Mouse (Mus musculus) hindbrain, embryonic 14.5 days (tissue): ENCODE data around the gene Hsd11b2. TPM values are rescaled to one million over a fixed set of nuclear protein-coding genes. Genes with fewer than 3 reads are reported as not detected.

Experiments used
- polyA plus RNA-seq: library from polyadenylated mRNA; unstranded; fragments of >200 nt; fragmentation: Nextera tagmentation; extraction: Ambion mirVana; gene quantifications from 2 replicates; pipeline ENCODE4 v1.2.1, GENCODE M21; 2014

Gene Hsd11b2
- polyA plus RNA-seq, 1 experiment from 2014 or later = 6.1 TPM

Other genes with a start within 250 kb of the Hsd11b2 start
- 0.63 and 0.79 TPM in 2 replicates for gene Hsf4, start 249.0 kb upstream of the Hsd11b2 start, polyA plus RNA-seq
- 4.0 and 4.3 TPM in 2 replicates for gene Nol3, start 242.6 kb upstream of the Hsd11b2 start, polyA plus RNA-seq
- gene 4931428F04Rik, start 228.9 kb upstream of the Hsd11b2 start, polyA plus RNA-seq = 101 and 120 TPM in 2 replicates
- gene Exoc3l, start 222.7 kb upstream of the Hsd11b2 start, polyA plus RNA-seq = 9.5 and 12.2 TPM in 2 replicates
- 43.5 and 48.2 TPM in 2 replicates for gene E2f4, start 221.1 kb upstream of the Hsd11b2 start, polyA plus RNA-seq
- gene Elmo3, start 213.2 kb upstream of the Hsd11b2 start, polyA plus RNA-seq = 1.1 and 1.6 TPM in 2 replicates
- gene Lrrc29, start 192.5 kb upstream of the Hsd11b2 start, polyA plus RNA-seq = 0.46 and 0.92 TPM in 2 replicates
- 141 and 147 TPM in 2 replicates for gene Tmem208, start 192.4 kb upstream of the Hsd11b2 start, polyA plus RNA-seq
- gene Fhod1, start 170.8 kb upstream of the Hsd11b2 start, polyA plus RNA-seq = 0.58 and 0.70 TPM in 2 replicates
- 11.4 and 12.1 TPM in 2 replicates for gene Slc9a5, start 169.9 kb upstream of the Hsd11b2 start, polyA plus RNA-seq
- 1.8 and 2.6 TPM in 2 replicates for gene Plekhg4, start 145.5 kb upstream of the Hsd11b2 start, polyA plus RNA-seq
- gene Kctd19, start 105.3 kb upstream of the Hsd11b2 start, polyA plus RNA-seq = 0.10 TPM in 1 of 2 replicates, not detected in the other
- gene Lrrc36, start 105.2 kb upstream of the Hsd11b2 start, polyA plus RNA-seq = 0.44 and 0.78 TPM in 2 replicates
- gene Tppp3, start 47.2 kb upstream of the Hsd11b2 start, polyA plus RNA-seq = 204 and 207 TPM in 2 replicates
- gene Zdhhc1, start 21.9 kb upstream of the Hsd11b2 start, polyA plus RNA-seq = 32.7 and 33.1 TPM in 2 replicates
- gene Atp6v0d1, start 47.3 kb downstream of the Hsd11b2 start, polyA plus RNA-seq = 231 and 245 TPM in 2 replicates
- 30.6 and 32.6 TPM in 2 replicates for gene Ripor1, start 86.5 kb downstream of the Hsd11b2 start, polyA plus RNA-seq
- gene Ctcf, start 117.8 kb downstream of the Hsd11b2 start, polyA plus RNA-seq = 76.9 and 79.1 TPM in 2 replicates
- 0.84 TPM in 1 of 2 replicates, not detected in the other for gene Agrp, start 118.6 kb downstream of the Hsd11b2 start, polyA plus RNA-seq
- 22.3 and 24.4 TPM in 2 replicates for gene Carmil2, start 167.5 kb downstream of the Hsd11b2 start, polyA plus RNA-seq
- gene Acd, start 182.3 kb downstream of the Hsd11b2 start, polyA plus RNA-seq = 71.3 and 78.1 TPM in 2 replicates
- 53.7 and 56.2 TPM in 2 replicates for gene Pard6a, start 182.4 kb downstream of the Hsd11b2 start, polyA plus RNA-seq
- 0.22 and 0.27 TPM in 2 replicates for gene 4933405L10Rik, start 188.9 kb downstream of the Hsd11b2 start, polyA plus RNA-seq
- 11.6 and 13.4 TPM in 2 replicates for gene Enkd1, start 189.5 kb downstream of the Hsd11b2 start, polyA plus RNA-seq
- gene Gfod2, start 239.9 kb downstream of the Hsd11b2 start, polyA plus RNA-seq = 62.7 and 71.7 TPM in 2 replicates